Comparison of ENCODE assay signal across 8 mouse cellular contexts in genomic region chr5:117976657-117977500, GRCm38 (mm10). TPM values are rescaled to one million over a fixed set of nuclear protein-coding genes. Genes with fewer than 3 reads are reported as not detected.
DNase-seq lines count a peak whose midpoint lies in the region; ATAC-seq and TF ChIP-seq lines count a peak whose summit lies in the region.

Gene Fbxo21, plus strand, starts transcription at chr5:117976730.

- ATAC-seq in Patski: peak; percentile 94
- peak; percentile 91 for ATAC-seq in hindbrain, embryonic 14.5 days (ENCODE audit: low FRiP score)

- DNase-seq in Patski (ENCODE audit: low read depth, low spot score): peak; percentile 60
- peak; percentile 97 to 98 for DNase-seq in cerebellum, postnatal 14 days
- peak; percentile 90 to 93 for DNase-seq in frontal cortex, postnatal 25 days (ENCODE audit: low spot score in 2 of 2)
- peak; percentile 95 for DNase-seq in hindbrain, embryonic 14.5 days (ENCODE audit: low spot score)
- peak; percentile 96 to 97 for DNase-seq in layer of hippocampus, postnatal 36 days
- peak; percentile 99 for DNase-seq in lung, postnatal 36 days
- DNase-seq in retina, postnatal 1 day: peak; percentile 97
- peak; percentile 95 to 98 for DNase-seq in urinary bladder, adult 18-20 months (ENCODE audit: low spot score in 2 of 2)

- H3K4me1 ChIP-seq in hindbrain, embryonic 14.5 days (replicated peaks; ENCODE audit: control insufficient read depth, insufficient read depth, low read length): peaks cover 18% of the 10 kb centered on the region

- H3K27me3 ChIP-seq in Patski: no peaks in the 10 kb centered on the region
- H3K27me3 ChIP-seq in hindbrain, embryonic 14.5 days (ENCODE audit: control insufficient read depth, insufficient read depth, low read length): no peaks in the 10 kb centered on the region

- WGBS in hindbrain, embryonic 14.5 days: under 1% methylated on average over 84 of the region's 88 CpGs

- POLR2A ChIA-PET in Patski (lab: Charles Lee): interaction anchor here (0.6 to 1.6 kb wide), 5 partner anchors 10 to 930 kb away, joined by 3 to 6 read pairs (median 3); no protein-coding TSS in a partner anchor

- peak within 1 kb of the TSS; percentile 90 for H3K4me3 ChIP-seq in hindbrain, embryonic 14.5 days (replicated peaks; ENCODE audit: low read length)

- peak within 1 kb of the TSS; percentile 67 for H3K4me2 ChIP-seq in hindbrain, embryonic 14.5 days (replicated peaks)

- peaks cover 28% of the 10 kb centered on the region for H3K36me3 ChIP-seq in hindbrain, embryonic 14.5 days (replicated peaks; ENCODE audit: control insufficient read depth, insufficient read depth)

- H3K9me3 ChIP-seq in hindbrain, embryonic 14.5 days (ENCODE audit: control insufficient read depth, low read length): no peaks in the 10 kb centered on the region

- in situ Hi-C loops in Patski (cut with MboI; ENCODE audit: low pct_unique_long_range_greater_than_20kb): no loop called here

- no peak for TF ChIP-seq CTCF in Patski (IDR thresholded peaks at IDR 0.05)

- CTCF ChIA-PET in Patski (lab: Charles Lee): interaction anchor here (2.0 kb wide), 1 partner anchor 21 kb away, joined by 7 read pairs; no protein-coding TSS in a partner anchor

- H3K27ac ChIP-seq in hindbrain, embryonic 14.5 days: peak within 1 kb of the TSS; percentile 90

- H3K9ac ChIP-seq in hindbrain, embryonic 14.5 days: peak within 1 kb of the TSS; percentile 96

RNA-seq across cellular contexts. Expression of gene Fbxo21, which starts in this region (rescaled TPM):
- polyA plus RNA-seq in Patski (2021): 49.1 TPM
- 142 and 156 TPM in 2 replicates for polyA plus RNA-seq in hindbrain, embryonic 14.5 days (2014; fragmentation: Nextera tagmentation; extraction: Ambion mirVana)
- total RNA-seq in layer of hippocampus, postnatal 36 days (2021): 100 to 1,000 TPM; 145 to 152 TPM

Comparison
In these comparisons a context has a peak if more than half of its experiments do, and no peak if none do; other contexts are left out.
1. Peak in every context shown above with its lines: DNase-seq, ATAC-seq, H3K4me3 ChIP-seq and H3K27ac ChIP-seq.